10 mouse cellular contexts compared by ENCODE assay signal in genomic region chr1:62725032-62725678, GRCm38 (mm10). TPM values are rescaled to one million over a fixed set of nuclear protein-coding genes. Genes with fewer than 3 reads are reported as not detected.
DNase-seq lines count a peak whose midpoint lies in the region; ATAC-seq and TF ChIP-seq lines count a peak whose summit lies in the region.
"Had no signal": no experiment of that assay in that cellular context is flagged by ENCODE, and none has a peak within 500 bp of the region (broad histone marks: within the 10 kb centered on the region; RNA-seq: fewer than 3 reads in every experiment).

No protein-coding gene starts in this region.

- no peaks in the 10 kb centered on the region for H3K36me3 ChIP-seq in heart, embryonic 16.5 days (ENCODE audit: control insufficient read depth, insufficient read depth)
- 0 out of 2 replicates have a peak, but pooled peaks cover 4% of the 10 kb centered on the region for H3K36me3 ChIP-seq in lung, postnatal 0 days (ENCODE audit: insufficient read depth, low read length)

- H3K4me1 ChIP-seq in heart, embryonic 16.5 days (ENCODE audit: control insufficient read depth, insufficient read depth, low read length): peaks cover 17% of the 10 kb centered on the region
- H3K4me1 ChIP-seq in lung, postnatal 0 days (ENCODE audit: insufficient read depth, low read depth, low read length): peaks cover 5% of the 10 kb centered on the region

- peak; percentile 40 for TF ChIP-seq EP300 in lung, postnatal 0 days (IDR thresholded peaks at IDR 0.05)

- H3K4me3 ChIP-seq in heart, embryonic 16.5 days (ENCODE audit: low read length): no peak overlapping the region
- no peak overlapping the region for H3K4me3 ChIP-seq in lung, postnatal 0 days (ENCODE audit: low read depth, low read length)

- no peak for ATAC-seq in heart, embryonic 16.5 days (replicated peaks; ENCODE audit: extremely low read depth, insufficient read depth, low FRiP score)
- ATAC-seq in lung, postnatal 0 days: peak; percentile 65

- H3K4me2 ChIP-seq in heart, embryonic 16.5 days (ENCODE audit: low read depth, low read length): no peak overlapping the region
- H3K4me2 ChIP-seq in lung, postnatal 0 days (replicated peaks; ENCODE audit: low read depth, low read length): no peak overlapping the region

- WGBS in heart, embryonic 16.5 days: 63% methylated on average over 10 of the region's 10 CpGs
- 42% methylated on average over 10 of the region's 10 CpGs for WGBS in lung, postnatal 0 days

- no peak overlapping the region for H3K9ac ChIP-seq in heart, embryonic 16.5 days (ENCODE audit: low read length)
- no peak overlapping the region for H3K9ac ChIP-seq in lung, postnatal 0 days (replicated peaks; ENCODE audit: low read depth)

- no peak for TF ChIP-seq CTCF in lung, postnatal 0 days (IDR thresholded peaks at IDR 0.05)

- peak overlapping the region; percentile 52 for H3K27ac ChIP-seq in heart, embryonic 16.5 days (ENCODE audit: low read length)
- H3K27ac ChIP-seq in lung, postnatal 0 days (ENCODE audit: low read length): peak overlapping the region; percentile 81

- intact Hi-C loops in heart, postnatal 14 days (cut with DNase I): no loop called here

- no peaks in the 10 kb centered on the region for H3K27me3 ChIP-seq in heart, embryonic 16.5 days (ENCODE audit: control insufficient read depth, insufficient read depth, low read length)
- no peaks in the 10 kb centered on the region for H3K27me3 ChIP-seq in lung, postnatal 0 days (replicated peaks; ENCODE audit: insufficient read depth, low read length)

- H3K9me3 ChIP-seq in heart, embryonic 16.5 days (replicated peaks; ENCODE audit: control insufficient read depth, low read length): 0 out of 2 replicates have a peak, but pooled peaks cover 4% of the 10 kb centered on the region
- no peaks in the 10 kb centered on the region for H3K9me3 ChIP-seq in lung, postnatal 0 days (ENCODE audit: low read length)

- no peak for DNase-seq in heart, postnatal 14 days
- peak; percentile 69 for DNase-seq in 3134 (ENCODE audit: extremely low read depth, insufficient read length, low spot score)
- peak; percentile 67 for DNase-seq in adrenal gland, adult 8-10 months
- DNase-seq in lung, postnatal 0 days (ENCODE audit: low spot score): peak; percentile 86
- no peak for DNase-seq in right cerebral cortex, postnatal 36 days (ENCODE audit: low spot score in 2 of 2)
- DNase-seq in right cerebral cortex, adult 18-20 months: no peak
- DNase-seq in layer of hippocampus, adult 18-20 months (ENCODE audit: low spot score in 2 of 2): no peak
- DNase-seq: midbrain, embryonic 14.5 days; thymus, postnatal 14 days had no signal

RNA-seq across cellular contexts. Expression of gene Nrp2, which starts 22.1 kb away (rescaled TPM):
- polyA plus RNA-seq in heart, embryonic 16.5 days (2015; fragmentation: Nextera tagmentation; extraction: Ambion mirVana): 6.9 and 8.5 TPM in 2 replicates
- total RNA-seq in heart, postnatal 14 days (2021): 10 to 100 TPM; 41.9 to 56.8 TPM
- 10 to 100 TPM; 38.0 to 54.0 (median 45.8) TPM for total RNA-seq in adrenal gland, adult 8-10 months (2022)
- polyA plus RNA-seq in lung, postnatal 0 days (2015; fragmentation: Nextera tagmentation; extraction: Ambion mirVana): 14.0 and 17.5 TPM in 2 replicates
- 10 to 100 TPM; 54.1 to 56.3 TPM for total RNA-seq in layer of hippocampus, adult 18-20 months (2021)

Comparison
In these comparisons a context has a peak if more than half of its experiments do, and no peak if none do; other contexts are left out.
1. DNase-seq: peak in 3134 (single experiment), adrenal gland, adult 8-10 months (single experiment) and lung, postnatal 0 days (single experiment); none in heart, postnatal 14 days (0 of 2), right cerebral cortex, postnatal 36 days (0 of 2), right cerebral cortex, adult 18-20 months (single experiment) and layer of hippocampus, adult 18-20 months (0 of 2).